Mouse (Mus musculus): ENCODE data around the gene Tgfb1i1. TPM values are rescaled to one million over a fixed set of nuclear protein-coding genes. Genes with fewer than 3 reads are reported as not detected.

Gene Tgfb1i1
- polyA plus RNA-seq (2014; fragmentation: Illumina TruSeq; extraction: RNeasy Lipid Tissue Mini Kit (QIAGEN cat#74804); ENCODE audit: low replicate concordance) = 5.0 TPM

GRCm38 (mm10) chr7:128246496-128247391, at the start of gene Tgfb1i1:
TSS of gene Tgfb1i1 (plus strand) at chr7:128246812.

GRCm38 (mm10) chr7:128206152-128206551, 40.5 kb upstream of the Tgfb1i1 start, which contains the start of gene Cox6a2:
TSS of gene Cox6a2 (minus strand) at chr7:128206387.

GRCm38 (mm10) chr7:128236856-128237592, 9.6 kb upstream of the Tgfb1i1 start, which contains the start of gene Armc5:
TSS of gene Armc5 (plus strand) at chr7:128237342.

GRCm38 (mm10) chr7:128237927-128238778, 8.5 kb upstream of the Tgfb1i1 start, which contains the start of gene 9130023H24Rik:
TSS of gene 9130023H24Rik (minus strand) at chr7:128238031.

DNA sequence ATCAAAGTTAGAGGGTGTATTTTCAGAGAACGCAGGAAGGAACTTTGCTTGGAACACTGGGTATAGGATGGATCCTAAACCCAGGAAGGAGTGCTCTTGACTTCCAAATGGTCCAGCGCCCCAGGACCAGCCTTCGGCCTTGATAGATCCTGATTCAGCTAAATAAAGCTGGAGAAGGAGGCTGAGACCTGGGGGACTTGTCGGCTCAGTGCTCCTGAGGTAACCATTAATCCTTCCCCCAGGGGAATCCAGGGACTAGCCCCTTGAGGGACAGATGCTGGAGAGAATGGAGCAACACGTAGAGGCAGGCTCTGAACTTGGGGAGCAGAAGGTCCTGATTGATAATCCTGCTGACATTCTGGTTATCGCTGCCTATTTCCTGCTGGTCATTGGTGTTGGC, 18.8 kb downstream of the Tgfb1i1 start, which contains the start of gene Slc5a2:
TSS of gene Slc5a2 (plus strand) at position 247 of the 400 bp plus-strand sequence.

DNA sequence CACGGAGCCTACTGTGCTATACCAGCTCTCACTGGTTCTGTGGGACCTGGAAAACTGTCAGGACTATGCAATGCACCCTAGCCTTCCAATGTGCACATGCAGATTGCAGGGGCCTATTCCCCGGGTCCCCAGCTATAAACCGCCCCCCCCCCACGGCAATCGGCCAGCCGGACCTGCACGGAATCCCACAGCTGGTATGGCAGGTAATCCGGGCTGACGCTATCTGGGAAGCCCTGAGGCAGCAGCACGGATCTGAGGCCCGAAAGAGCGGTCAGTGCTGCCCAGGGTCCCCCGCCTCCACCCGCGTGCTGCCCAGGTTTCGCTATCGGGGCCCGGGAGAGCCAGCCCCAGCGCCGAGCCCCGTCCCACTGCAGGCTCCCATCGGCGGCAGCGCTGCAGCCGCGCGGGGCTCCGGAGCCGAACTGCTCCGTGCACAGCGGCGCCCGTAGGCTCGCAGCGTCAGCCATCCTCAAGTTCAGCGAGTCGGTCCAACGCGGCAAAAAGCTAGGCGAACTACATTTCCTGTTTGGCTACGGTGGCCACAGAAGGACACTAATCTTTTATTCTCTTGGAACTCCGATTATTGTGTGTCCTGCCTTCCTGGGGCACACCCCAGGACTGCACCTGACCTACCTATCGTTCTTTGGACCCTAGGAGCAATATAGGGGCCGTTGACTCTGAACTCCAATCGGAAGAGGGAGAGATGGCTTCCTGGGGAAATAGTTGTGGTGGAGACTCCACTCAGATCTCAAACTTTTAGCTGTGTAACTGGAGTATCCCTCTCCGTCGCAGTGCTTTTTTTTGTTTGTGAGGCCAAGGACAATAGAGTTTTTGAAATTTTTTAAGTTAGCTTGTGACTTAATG, 51.2 kb downstream of the Tgfb1i1 start, which contains the start of gene BC017158:
TSS of gene BC017158 (minus strand) at position 554 of the 864 bp plus-strand sequence.

Other genes with a start within 250 kb of the Tgfb1i1 start
- gene Trim72, start 242.9 kb upstream of the Tgfb1i1 start, polyA plus RNA-seq (2014; fragmentation: Illumina TruSeq; extraction: RNeasy Lipid Tissue Mini Kit (QIAGEN cat#74804); ENCODE audit: low replicate concordance) = not detected
- gene Itgam, start 184.2 kb upstream of the Tgfb1i1 start, polyA plus RNA-seq (2014; fragmentation: Illumina TruSeq; extraction: RNeasy Lipid Tissue Mini Kit (QIAGEN cat#74804); ENCODE audit: low replicate concordance) = 7.9 TPM
- not detected for gene Gm49368, start 184.1 kb upstream of the Tgfb1i1 start, polyA plus RNA-seq (2014; fragmentation: Illumina TruSeq; extraction: RNeasy Lipid Tissue Mini Kit (QIAGEN cat#74804); ENCODE audit: low replicate concordance)
- 9.9 TPM for gene Itgax, start 117.3 kb upstream of the Tgfb1i1 start, polyA plus RNA-seq (2014; fragmentation: Illumina TruSeq; extraction: RNeasy Lipid Tissue Mini Kit (QIAGEN cat#74804); ENCODE audit: low replicate concordance)
- 0.56 TPM for gene Itgad, start 92.4 kb upstream of the Tgfb1i1 start, polyA plus RNA-seq (2014; fragmentation: Illumina TruSeq; extraction: RNeasy Lipid Tissue Mini Kit (QIAGEN cat#74804); ENCODE audit: low replicate concordance)
- gene Cox6a2, start 40.4 kb upstream of the Tgfb1i1 start, polyA plus RNA-seq (2014; fragmentation: Illumina TruSeq; extraction: RNeasy Lipid Tissue Mini Kit (QIAGEN cat#74804); ENCODE audit: low replicate concordance) = not detected
- gene Armc5, start 9.5 kb upstream of the Tgfb1i1 start, polyA plus RNA-seq (2014; fragmentation: Illumina TruSeq; extraction: RNeasy Lipid Tissue Mini Kit (QIAGEN cat#74804); ENCODE audit: low replicate concordance) = 0.19 TPM
- gene 9130023H24Rik, start 8.8 kb upstream of the Tgfb1i1 start, polyA plus RNA-seq (2014; fragmentation: Illumina TruSeq; extraction: RNeasy Lipid Tissue Mini Kit (QIAGEN cat#74804); ENCODE audit: low replicate concordance) = 3.6 TPM
- not detected for gene Slc5a2, start 18.8 kb downstream of the Tgfb1i1 start, polyA plus RNA-seq (2014; fragmentation: Illumina TruSeq; extraction: RNeasy Lipid Tissue Mini Kit (QIAGEN cat#74804); ENCODE audit: low replicate concordance)
- gene BC017158, start 51.4 kb downstream of the Tgfb1i1 start, polyA plus RNA-seq (2014; fragmentation: Illumina TruSeq; extraction: RNeasy Lipid Tissue Mini Kit (QIAGEN cat#74804); ENCODE audit: low replicate concordance) = 9.7 TPM
- gene Rgs10, start 171.9 kb downstream of the Tgfb1i1 start, polyA plus RNA-seq (2014; fragmentation: Illumina TruSeq; extraction: RNeasy Lipid Tissue Mini Kit (QIAGEN cat#74804); ENCODE audit: low replicate concordance) = 24.6 TPM
- gene Tial1, start 214.9 kb downstream of the Tgfb1i1 start, polyA plus RNA-seq (2014; fragmentation: Illumina TruSeq; extraction: RNeasy Lipid Tissue Mini Kit (QIAGEN cat#74804); ENCODE audit: low replicate concordance) = 181 TPM